Mouse (Mus musculus) lung, postnatal 0 days (tissue): ENCODE measurements at regions not wholly inside any gene's neighbourhood (a gene's known extent, or its start where the extent isn't known, plus 50 kb on each side); places are given as distances from the start of the nearest gene placed in this dataset.

Source experiments
- CTCF ChIP-seq: IDR thresholded peaks from 2 replicates; pipeline ENCODE4 v1.5.1; 2016; ENCODE audit warnings: antibody characterized with exemption, mild to moderate bottlenecking
- EP300 ChIP-seq: IDR thresholded peaks from 2 replicates; pipeline ENCODE4 v1.6.1; 2016; ENCODE audit warnings: antibody characterized with exemption, mild to moderate bottlenecking, control low read depth

DNA sequence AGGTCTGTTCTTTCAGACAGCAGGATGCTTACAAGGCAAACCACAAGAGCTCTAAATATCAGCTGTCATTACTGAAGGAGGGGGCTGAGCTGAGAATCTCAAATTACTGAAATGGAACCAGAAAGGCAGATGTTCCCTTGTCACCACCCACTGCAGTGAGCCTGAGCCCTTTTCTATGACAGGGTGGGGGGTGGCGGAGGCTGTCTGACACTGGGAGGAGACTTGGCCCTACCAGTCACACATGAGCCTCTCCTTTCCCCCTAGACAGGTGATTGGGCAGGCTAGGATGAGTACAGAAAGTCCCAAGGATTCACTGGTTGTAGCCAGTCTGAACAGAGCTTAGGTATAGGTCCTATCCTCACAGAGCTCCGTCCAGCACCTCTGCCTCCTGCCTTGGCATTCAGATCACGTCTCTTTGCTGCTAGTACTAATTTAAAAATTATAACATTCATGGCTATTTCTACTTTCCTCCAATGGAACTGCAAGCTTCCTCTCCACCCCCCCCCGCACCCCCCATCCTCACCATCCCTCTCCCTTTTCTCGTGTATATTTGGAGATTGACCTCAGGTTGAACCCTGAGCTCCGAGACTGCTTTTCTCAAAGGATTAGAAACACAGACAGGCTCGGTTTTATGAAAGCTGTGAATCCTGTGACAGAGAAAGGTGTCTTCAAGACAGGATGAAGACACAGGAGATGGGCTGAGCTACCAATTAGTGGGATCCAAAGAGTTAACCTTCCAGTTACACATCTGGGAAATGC, 590.2 kb upstream of the Sox11 start:
- TF ChIP-seq CTCF, result no peak
- TF ChIP-seq EP300, result no peak
